Mouse (Mus musculus) hematopoietic stem cell, adult 5-6 weeks (primary cell): ENCODE measurements at regions not wholly inside any gene's neighbourhood (a gene's known extent, or its start where the extent isn't known, plus 50 kb on each side); places are given as distances from the start of the nearest gene placed in this dataset.

Source experiments
- ATAC-seq, 2 experiments: fragments of 125-278 bp in 1 of 2; replicated peaks in 1 of 2; 2 replicates each; pipeline ENCODE4 v1.8.0; 2016 to 2017; ENCODE audit warnings: inconsistent platforms in 2 of 2, mild to moderate bottlenecking in 2 of 2, moderate number of reproducible peaks in 2 of 2, low read depth in 1 of 2, moderate TSS enrichment in 1 of 2; ENCODE audit not compliant: low FRiP score in 2 of 2, poor library complexity in 2 of 2, severe bottlenecking in 2 of 2, insufficient read depth in 1 of 2, low TSS enrichment in 1 of 2

GRCm38 (mm10) chr12:92578596-92578995 lies 729.6 kb upstream of the Sel1l start:
- ATAC-seq = no peak
